Mouse (Mus musculus) CH12.LX (cell line): ENCODE results near the gene Aif1l. TPM values are rescaled to one million over a fixed set of nuclear protein-coding genes. Genes with fewer than 3 reads are reported as not detected.

Experiments
- DNase-seq: peaks from one replicate; pipeline ENCODE4 v3.0.0-alpha.2; 2013; ENCODE audit errors: extremely low read depth
- H3K27ac ChIP-seq: 2 replicates; pipeline ENCODE4 v1.5.1; 2012; ENCODE audit warnings: low read depth, mild to moderate bottlenecking, control low read depth, moderate library complexity; ENCODE audit not compliant: insufficient read depth
- H3K27me3 ChIP-seq: replicated peaks from 2 replicates; pipeline ENCODE3; 2012; ENCODE audit warnings: inconsistent platforms
- H3K36me3 ChIP-seq, 2 experiments: replicated peaks in 1 of 2; 2 replicates each; pipeline versions ENCODE3 to v1.6.1; 2012; ENCODE audit warnings: inconsistent platforms in 1 of 2, low read length in 1 of 2, mild to moderate bottlenecking in 1 of 2, mixed read lengths in 1 of 2, moderate library complexity in 1 of 2; ENCODE audit not compliant: control insufficient read depth in 1 of 2, insufficient read depth in 1 of 2
- H3K4me1 ChIP-seq, 2 experiments: 2 replicates each; pipeline ENCODE4 v1.6.1; 2012; ENCODE audit warnings: inconsistent platforms in 1 of 2, moderate library complexity in 1 of 2; ENCODE audit not compliant: insufficient read depth in 2 of 2, control insufficient read depth in 1 of 2
- H3K4me2 ChIP-seq: 2 replicates; pipeline ENCODE4 v1.6.1; 2012; ENCODE audit warnings: low read depth, mild to moderate bottlenecking, control low read depth; ENCODE audit not compliant: poor library complexity, insufficient read depth, severe bottlenecking
- H3K4me3 ChIP-seq, 3 experiments: fragments of 150-350 bp in 1 of 3; sonication (generic) in 1 of 3; replicated peaks in 1 of 3; 2 replicates each; pipeline versions ENCODE3 to v1.5.1; 2011 to 2012; ENCODE audit warnings: low read depth in 2 of 3, low read length in 2 of 3, mild to moderate bottlenecking in 2 of 3, moderate library complexity in 2 of 3, control low read depth in 1 of 3, improper control_type of control experiment in 1 of 3, inconsistent platforms in 1 of 3, mixed read lengths in 1 of 3; ENCODE audit not compliant: poor library complexity in 1 of 3
- H3K79me2 ChIP-seq: replicated peaks from 2 replicates; pipeline ENCODE4 v1.6.1; 2012; ENCODE audit warnings: mild to moderate bottlenecking, moderate library complexity; ENCODE audit not compliant: control insufficient read depth, poor library complexity, insufficient read depth, severe bottlenecking; ENCODE audit errors: extremely low read depth
- H3K9ac ChIP-seq: 2 replicates; pipeline ENCODE4 v1.6.1; 2012; ENCODE audit warnings: low read depth, mild to moderate bottlenecking, control low read depth, moderate library complexity; ENCODE audit not compliant: insufficient read depth
- H3K9me3 ChIP-seq: replicated peaks from 2 replicates; pipeline ENCODE3; 2012; ENCODE audit warnings: low read length, inconsistent platforms, mixed read lengths
- BHLHE40 ChIP-seq: IDR thresholded peaks from 2 replicates; pipeline ENCODE4 v1.6.1; 2011; ENCODE audit warnings: mild to moderate bottlenecking, low read depth, low read length, improper control_type of control experiment
- CHD2 ChIP-seq: IDR thresholded peaks from 2 replicates; pipeline ENCODE4 v1.6.1; 2011; ENCODE audit warnings: low read length, improper control_type of control experiment
- ELF1 ChIP-seq: IDR thresholded peaks from 2 replicates; pipeline ENCODE4 v1.6.1; 2014; ENCODE audit warnings: low read depth, mild to moderate bottlenecking, inconsistent platforms, low read length, improper control_type of control experiment
- ETS1 ChIP-seq: conservative IDR thresholded peaks from 2 replicates; pipeline ENCODE4 v1.6.1; 2012; ENCODE audit warnings: low read depth, mild to moderate bottlenecking, inconsistent platforms, low read length, improper control_type of control experiment, moderate library complexity
- GABPA ChIP-seq: IDR thresholded peaks from 2 replicates; pipeline ENCODE4 v1.6.1; 2012; ENCODE audit warnings: low read depth, low read length, improper control_type of control experiment, inconsistent platforms; ENCODE audit not compliant: insufficient replicate concordance
- HCFC1 ChIP-seq: IDR thresholded peaks from 2 replicates; pipeline ENCODE4 v1.6.1; 2012; ENCODE audit warnings: low read depth, mild to moderate bottlenecking, inconsistent platforms, low read length, improper control_type of control experiment
- IRF4 ChIP-seq: IDR thresholded peaks from 2 replicates; pipeline ENCODE4 v1.6.1; 2014; ENCODE audit warnings: low read depth, mild to moderate bottlenecking, inconsistent platforms, low read length, improper control_type of control experiment
- JUND ChIP-seq: conservative IDR thresholded peaks from 2 replicates; pipeline ENCODE4 v1.6.1; 2011; ENCODE audit warnings: low read depth, low read length, improper control_type of control experiment
- KAT2A ChIP-seq: IDR thresholded peaks from 2 replicates; pipeline ENCODE4 v1.6.1; 2012; ENCODE audit warnings: low read length, improper control_type of control experiment, inconsistent platforms; ENCODE audit not compliant: insufficient replicate concordance
- MEF2A ChIP-seq: IDR thresholded peaks from 2 replicates; pipeline ENCODE4 v1.6.1; 2014; ENCODE audit warnings: low read depth, mild to moderate bottlenecking, inconsistent platforms, low read length, improper control_type of control experiment, borderline replicate concordance
- NRF1 ChIP-seq: IDR thresholded peaks from 2 replicates; pipeline ENCODE4 v1.6.1; 2014; ENCODE audit warnings: low read depth, mild to moderate bottlenecking, inconsistent platforms, low read length, improper control_type of control experiment, moderate library complexity
- POLR2A ChIP-seq: IDR thresholded peaks from 2 replicates; pipeline ENCODE4 v1.6.1; 2011; ENCODE audit warnings: low read depth, mild to moderate bottlenecking, improper control_type of control experiment, low read length
- RCOR1 ChIP-seq: conservative IDR thresholded peaks from 2 replicates; pipeline ENCODE4 v1.6.1; 2012; ENCODE audit warnings: low read depth, mild to moderate bottlenecking, inconsistent platforms, low read length, improper control_type of control experiment
- SIN3A ChIP-seq: IDR thresholded peaks from 2 replicates; pipeline ENCODE4 v1.6.1; 2012; ENCODE audit warnings: low read length, improper control_type of control experiment, inconsistent platforms
- TBP ChIP-seq: conservative IDR thresholded peaks from 2 replicates; pipeline ENCODE4 v1.6.1; 2011; ENCODE audit warnings: low read depth, low read length, improper control_type of control experiment
- ZKSCAN1 ChIP-seq: IDR thresholded peaks from 2 replicates; pipeline ENCODE4 v1.6.1; 2012; ENCODE audit warnings: low read depth, inconsistent platforms, low read length, improper control_type of control experiment, borderline replicate concordance
- dilution Hi-C: fragments of 300-500 bp; cut with MboI; formaldehyde crosslinking; loops from 2 replicates; pipeline ENCODE4 v1.14.3; 2020; ENCODE audit warnings: low sequenced_read_pairs; ENCODE audit not compliant: extremely low pct_unique_long_range_greater_than_20kb, extremely low pct_ligation_motif_present
- in situ Hi-C: fragments of 300-500 bp; cut with MboI; formaldehyde crosslinking; loops from 3 replicates; pipeline ENCODE4 v1.14.3; 2019; ENCODE audit warnings: low sequenced_read_pairs, low pct_ligation_motif_present, low pct_unique_long_range_greater_than_20kb, mixed read lengths
- polyA plus RNA-seq: library from polyadenylated mRNA; unstranded; fragments of >175 nt; gene quantifications from 2 replicates; pipeline ENCODE4 v1.2.1, GENCODE M21; 2012; ENCODE audit warnings: low read depth; ENCODE audit not compliant: insufficient read length
- total RNA-seq, 2 experiments: library from RNA; depleted of rRNA; stranded (reverse); fragments of 300-350 nt in 1 of 2; fragments of >200 nt in 1 of 2; gene quantifications; 2 replicates each; pipeline ENCODE4 v1.2.3; 2012 to 2014

Aif1l gene
- total and polyA plus RNA-seq, 3 experiments, result 0.11 to 0.81 TPM; not detected in 1

GRCm38 (mm10) chr2:31938298-31938697, 11.6 kb upstream of the Aif1l start:
- no peaks in the 10 kb centered on the region for H3K79me2 ChIP-seq
- H3K27ac ChIP-seq, result no peak overlapping the region
- H3K27me3 ChIP-seq, result peaks cover 78% of the 10 kb centered on the region
- dilution Hi-C loops (no loop called here), in situ Hi-C loops (no loop called here)
- no peaks in the 10 kb centered on the region for H3K9me3 ChIP-seq
- H3K4me3 ChIP-seq, result no peak overlapping the region
- TF ChIP-seq RCOR1, result no peak
- H3K4me2 ChIP-seq, result no peak overlapping the region
- DNase-seq, result no peak
- H3K9ac ChIP-seq, result no peak overlapping the region
- H3K36me3 ChIP-seq, result no peaks in the 10 kb centered on the region
- no peaks in the 10 kb centered on the region for H3K4me1 ChIP-seq

- H3K79me2 ChIP-seq, result no peaks in the 10 kb centered on the region
- H3K36me3 ChIP-seq, result no peaks in the 10 kb centered on the region
- no peak overlapping the region for H3K9ac ChIP-seq
- DNase-seq, result no peak
- in situ Hi-C loops (no loop called here), dilution Hi-C loops (no loop called here)
- no peak overlapping the region for H3K4me3 ChIP-seq
- no peak overlapping the region for H3K4me2 ChIP-seq
- peaks cover 72% of the 10 kb centered on the region for H3K27me3 ChIP-seq
- TF ChIP-seq GABPA (no peak), HCFC1 (no peak), NRF1 (no peak), SIN3A (no peak), JUND (no peak), ETS1 (no peak), KAT2A (no peak), ELF1 (no peak), ZKSCAN1 (no peak), BHLHE40 (no peak), POLR2A (no peak), RCOR1 (no peak), IRF4 (no peak), CHD2 (no peak), TBP (no peak), MEF2A (no peak)
- H3K4me1 ChIP-seq, result no peaks in the 10 kb centered on the region
- H3K9me3 ChIP-seq, result no peaks in the 10 kb centered on the region
- no peak overlapping the region for H3K27ac ChIP-seq
These were observed 6.9 kb upstream of the Aif1l start for GRCm38 (mm10) chr2:31943011-31943410.
